Mouse (Mus musculus) CH12.LX (cell line): Measurements from ENCODE around the gene Zswim4. TPM values are rescaled to one million over a fixed set of nuclear protein-coding genes. Genes with fewer than 3 reads are reported as not detected.

ENCODE experiments used
- DNase-seq: peaks from one replicate; pipeline ENCODE4 v3.0.0-alpha.2; 2013; ENCODE audit errors: extremely low read depth
- H3K27ac ChIP-seq: 2 replicates; pipeline ENCODE4 v1.5.1; 2012; ENCODE audit warnings: low read depth, mild to moderate bottlenecking, control low read depth, moderate library complexity; ENCODE audit not compliant: insufficient read depth
- H3K27me3 ChIP-seq: replicated peaks from 2 replicates; pipeline ENCODE3; 2012; ENCODE audit warnings: inconsistent platforms
- H3K36me3 ChIP-seq, 2 experiments: replicated peaks in 1 of 2; 2 replicates each; pipeline versions ENCODE3 to v1.6.1; 2012; ENCODE audit warnings: inconsistent platforms in 1 of 2, low read length in 1 of 2, mild to moderate bottlenecking in 1 of 2, mixed read lengths in 1 of 2, moderate library complexity in 1 of 2; ENCODE audit not compliant: control insufficient read depth in 1 of 2, insufficient read depth in 1 of 2
- H3K4me1 ChIP-seq, 2 experiments: 2 replicates each; pipeline ENCODE4 v1.6.1; 2012; ENCODE audit warnings: inconsistent platforms in 1 of 2, moderate library complexity in 1 of 2; ENCODE audit not compliant: insufficient read depth in 2 of 2, control insufficient read depth in 1 of 2
- H3K4me2 ChIP-seq: 2 replicates; pipeline ENCODE4 v1.6.1; 2012; ENCODE audit warnings: low read depth, mild to moderate bottlenecking, control low read depth; ENCODE audit not compliant: poor library complexity, insufficient read depth, severe bottlenecking
- H3K4me3 ChIP-seq, 3 experiments: fragments of 150-350 bp in 1 of 3; sonication (generic) in 1 of 3; replicated peaks in 1 of 3; 2 replicates each; pipeline versions ENCODE3 to v1.5.1; 2011 to 2012; ENCODE audit warnings: low read depth in 2 of 3, low read length in 2 of 3, mild to moderate bottlenecking in 2 of 3, moderate library complexity in 2 of 3, control low read depth in 1 of 3, improper control_type of control experiment in 1 of 3, inconsistent platforms in 1 of 3, mixed read lengths in 1 of 3; ENCODE audit not compliant: poor library complexity in 1 of 3
- H3K79me2 ChIP-seq: replicated peaks from 2 replicates; pipeline ENCODE4 v1.6.1; 2012; ENCODE audit warnings: mild to moderate bottlenecking, moderate library complexity; ENCODE audit not compliant: control insufficient read depth, poor library complexity, insufficient read depth, severe bottlenecking; ENCODE audit errors: extremely low read depth
- H3K9ac ChIP-seq: 2 replicates; pipeline ENCODE4 v1.6.1; 2012; ENCODE audit warnings: low read depth, mild to moderate bottlenecking, control low read depth, moderate library complexity; ENCODE audit not compliant: insufficient read depth
- H3K9me3 ChIP-seq: replicated peaks from 2 replicates; pipeline ENCODE3; 2012; ENCODE audit warnings: low read length, inconsistent platforms, mixed read lengths
- BHLHE40 ChIP-seq: IDR thresholded peaks from 2 replicates; pipeline ENCODE4 v1.6.1; 2011; ENCODE audit warnings: mild to moderate bottlenecking, low read depth, low read length, improper control_type of control experiment
- CHD1 ChIP-seq: IDR thresholded peaks from 2 replicates; pipeline ENCODE4 v1.6.1; 2012; ENCODE audit warnings: low read depth, low read length, improper control_type of control experiment, inconsistent platforms
- CHD2 ChIP-seq: IDR thresholded peaks from 2 replicates; pipeline ENCODE4 v1.6.1; 2011; ENCODE audit warnings: low read length, improper control_type of control experiment
- CTCF ChIP-seq, 2 experiments: IDR thresholded peaks in 1 of 2; conservative IDR thresholded peaks in 1 of 2; 2 replicates each; pipeline ENCODE4 v1.5.1; 2011 to 2012; ENCODE audit warnings: low read depth in 2 of 2, low read length in 2 of 2, improper control_type of control experiment in 1 of 2, inconsistent platforms in 1 of 2, mild to moderate bottlenecking in 1 of 2, moderate library complexity in 1 of 2
- ETS1 ChIP-seq: conservative IDR thresholded peaks from 2 replicates; pipeline ENCODE4 v1.6.1; 2012; ENCODE audit warnings: low read depth, mild to moderate bottlenecking, inconsistent platforms, low read length, improper control_type of control experiment, moderate library complexity
- HCFC1 ChIP-seq: IDR thresholded peaks from 2 replicates; pipeline ENCODE4 v1.6.1; 2012; ENCODE audit warnings: low read depth, mild to moderate bottlenecking, inconsistent platforms, low read length, improper control_type of control experiment
- JUN ChIP-seq: IDR thresholded peaks from 2 replicates; pipeline ENCODE4 v1.6.1; 2011; ENCODE audit warnings: low read depth, mild to moderate bottlenecking, low read length, improper control_type of control experiment, moderate library complexity; ENCODE audit not compliant: insufficient read depth
- KAT2A ChIP-seq: IDR thresholded peaks from 2 replicates; pipeline ENCODE4 v1.6.1; 2012; ENCODE audit warnings: low read length, improper control_type of control experiment, inconsistent platforms; ENCODE audit not compliant: insufficient replicate concordance
- MAFK ChIP-seq: IDR thresholded peaks from 2 replicates; pipeline ENCODE4 v1.6.1; 2011; ENCODE audit warnings: low read length, improper control_type of control experiment; ENCODE audit not compliant: insufficient replicate concordance
- MAZ ChIP-seq: IDR thresholded peaks from 2 replicates; pipeline ENCODE4 v1.6.1; 2012; ENCODE audit warnings: low read depth, mild to moderate bottlenecking, inconsistent platforms, low read length, improper control_type of control experiment, moderate library complexity
- MEF2A ChIP-seq: IDR thresholded peaks from 2 replicates; pipeline ENCODE4 v1.6.1; 2014; ENCODE audit warnings: low read depth, mild to moderate bottlenecking, inconsistent platforms, low read length, improper control_type of control experiment, borderline replicate concordance
- MYC ChIP-seq: IDR thresholded peaks from 2 replicates; pipeline ENCODE4 v1.6.1; 2011; ENCODE audit warnings: low read depth, mild to moderate bottlenecking, improper control_type of control experiment, low read length
- NRF1 ChIP-seq: IDR thresholded peaks from 2 replicates; pipeline ENCODE4 v1.6.1; 2014; ENCODE audit warnings: low read depth, mild to moderate bottlenecking, inconsistent platforms, low read length, improper control_type of control experiment, moderate library complexity
- POLR2AphosphoS2 ChIP-seq: IDR thresholded peaks from 2 replicates; pipeline ENCODE4 v1.6.1; 2011; ENCODE audit warnings: low read depth, low read length, improper control_type of control experiment
- RAD21 ChIP-seq: IDR thresholded peaks from 2 replicates; pipeline ENCODE4 v1.6.1; 2011; ENCODE audit warnings: low read depth, mild to moderate bottlenecking, low read length, improper control_type of control experiment, moderate library complexity
- RCOR1 ChIP-seq: conservative IDR thresholded peaks from 2 replicates; pipeline ENCODE4 v1.6.1; 2012; ENCODE audit warnings: low read depth, mild to moderate bottlenecking, inconsistent platforms, low read length, improper control_type of control experiment
- SMC3 ChIP-seq: IDR thresholded peaks from 2 replicates; pipeline ENCODE4 v1.6.1; 2011; ENCODE audit warnings: low read depth, low read length, improper control_type of control experiment
- TCF12 ChIP-seq: IDR thresholded peaks from 2 replicates; pipeline ENCODE4 v1.6.1; 2014; ENCODE audit warnings: low read depth, mild to moderate bottlenecking, inconsistent platforms, low read length, improper control_type of control experiment
- UBTF ChIP-seq: IDR thresholded peaks from 2 replicates; pipeline ENCODE4 v1.6.1; 2012; ENCODE audit warnings: low read depth, mild to moderate bottlenecking, inconsistent platforms, low read length, improper control_type of control experiment, moderate library complexity
- USF1 ChIP-seq: IDR thresholded peaks from 2 replicates; pipeline ENCODE4 v1.6.1; 2014; ENCODE audit warnings: low read depth, mild to moderate bottlenecking, inconsistent platforms, low read length, improper control_type of control experiment
- USF2 ChIP-seq: conservative IDR thresholded peaks from 2 replicates; pipeline ENCODE4 v1.6.1; 2011; ENCODE audit warnings: low read depth, low read length, improper control_type of control experiment
- ZKSCAN1 ChIP-seq: IDR thresholded peaks from 2 replicates; pipeline ENCODE4 v1.6.1; 2012; ENCODE audit warnings: low read depth, inconsistent platforms, low read length, improper control_type of control experiment, borderline replicate concordance
- dilution Hi-C: fragments of 300-500 bp; cut with MboI; formaldehyde crosslinking; loops from 2 replicates; pipeline ENCODE4 v1.14.3; 2020; ENCODE audit warnings: low sequenced_read_pairs; ENCODE audit not compliant: extremely low pct_unique_long_range_greater_than_20kb, extremely low pct_ligation_motif_present
- in situ Hi-C: fragments of 300-500 bp; cut with MboI; formaldehyde crosslinking; loops from 3 replicates; pipeline ENCODE4 v1.14.3; 2019; ENCODE audit warnings: low sequenced_read_pairs, low pct_ligation_motif_present, low pct_unique_long_range_greater_than_20kb, mixed read lengths
- polyA plus RNA-seq: library from polyadenylated mRNA; unstranded; fragments of >175 nt; gene quantifications from 2 replicates; pipeline ENCODE4 v1.2.1, GENCODE M21; 2012; ENCODE audit warnings: low read depth; ENCODE audit not compliant: insufficient read length
- total RNA-seq, 2 experiments: library from RNA; depleted of rRNA; stranded (reverse); fragments of 300-350 nt in 1 of 2; fragments of >200 nt in 1 of 2; gene quantifications; 2 replicates each; pipeline ENCODE4 v1.2.3; 2012 to 2014

The Zswim4 gene
- total and polyA plus RNA-seq, 3 experiments: 4.9 to 9.7 (median 9.1) TPM

GRCm38 (mm10) chr8:84194224-84194743 is 42.6 kb downstream of the Zswim4 start:
- H3K4me1 ChIP-seq: peaks cover 6 to 31% of the 10 kb centered on the region in 2 experiments
- no peak for TF ChIP-seq MYC
- TF ChIP-seq JUN: no peak
- no peak for TF ChIP-seq POLR2AphosphoS2
- TF ChIP-seq MEF2A: no peak
- TF ChIP-seq USF1: no peak
- no peak for TF ChIP-seq KAT2A
- no peak for TF ChIP-seq USF2
- no peak for TF ChIP-seq RCOR1
- TF ChIP-seq CTCF (conservative IDR thresholded peaks at IDR 0.05 in 1 of 2, IDR thresholded peaks at IDR 0.05 in 1 of 2; ENCODE audit: low read depth in 2 of 2, low read length in 2 of 2): no peak
- no peak for TF ChIP-seq SMC3
- TF ChIP-seq CHD2: no peak
- TF ChIP-seq ETS1: no peak

GRCm38 (mm10) chr8:84193566-84193965 is 43.3 kb downstream of the Zswim4 start:
- H3K27me3 ChIP-seq: peaks cover 4% of the 10 kb centered on the region
- TF ChIP-seq HCFC1 (no peak), JUN (no peak), RAD21 (peak; percentile 21), USF1 (no peak), SMC3 (peak; percentile 31), MAZ (no peak), KAT2A (no peak), BHLHE40 (no peak), MAFK (no peak), RCOR1 (no peak), ZKSCAN1 (no peak), USF2 (no peak), CTCF (conservative IDR thresholded peaks at IDR 0.05 in 1 of 2, IDR thresholded peaks at IDR 0.05 in 1 of 2; ENCODE audit: low read depth in 2 of 2, low read length in 2 of 2) (peak; percentile 65 to 77), CHD1 (no peak), UBTF (no peak), NRF1 (no peak), TCF12 (no peak)
- no peak overlapping the region for H3K4me3 ChIP-seq
- no peak overlapping the region for H3K27ac ChIP-seq
- in situ Hi-C loops: no loop called here
- H3K9me3 ChIP-seq: no peaks in the 10 kb centered on the region
- peak; percentile 62 for DNase-seq
- H3K36me3 ChIP-seq: no peaks in the 10 kb centered on the region
- no peaks in the 10 kb centered on the region for H3K79me2 ChIP-seq
- dilution Hi-C loops: no loop called here
- H3K9ac ChIP-seq: no peak overlapping the region
- no peak overlapping the region for H3K4me2 ChIP-seq
- H3K4me1 ChIP-seq: peaks cover under 1 to 24% of the 10 kb centered on the region in 2 experiments

More at GRCm38 (mm10) chr8:84194224-84194743, 42.6 kb downstream of the Zswim4 start:
- no peak overlapping the region for H3K4me3 ChIP-seq
- no peak overlapping the region for H3K9ac ChIP-seq
- H3K4me2 ChIP-seq: no peak overlapping the region
- no peaks in the 10 kb centered on the region for H3K9me3 ChIP-seq
- dilution Hi-C loops (no loop called here), in situ Hi-C loops (no loop called here)
- no peaks in the 10 kb centered on the region for H3K36me3 ChIP-seq
- no peak overlapping the region for H3K27ac ChIP-seq
- no peaks in the 10 kb centered on the region for H3K79me2 ChIP-seq
- H3K27me3 ChIP-seq: peaks cover 4% of the 10 kb centered on the region
- DNase-seq: no peak
